Mouse (Mus musculus) CH12.LX (cell line): ENCODE results near the gene Rfxank. TPM values are rescaled to one million over a fixed set of nuclear protein-coding genes. Genes with fewer than 3 reads are reported as not detected.

Experiments
- DNase-seq: peaks from one replicate; pipeline ENCODE4 v3.0.0-alpha.2; 2013; ENCODE audit errors: extremely low read depth
- H3K27ac ChIP-seq: 2 replicates; pipeline ENCODE4 v1.5.1; 2012; ENCODE audit warnings: low read depth, mild to moderate bottlenecking, control low read depth, moderate library complexity; ENCODE audit not compliant: insufficient read depth
- H3K27me3 ChIP-seq: replicated peaks from 2 replicates; pipeline ENCODE3; 2012; ENCODE audit warnings: inconsistent platforms
- H3K36me3 ChIP-seq, 2 experiments: replicated peaks in 1 of 2; 2 replicates each; pipeline versions ENCODE3 to v1.6.1; 2012; ENCODE audit warnings: inconsistent platforms in 1 of 2, low read length in 1 of 2, mild to moderate bottlenecking in 1 of 2, mixed read lengths in 1 of 2, moderate library complexity in 1 of 2; ENCODE audit not compliant: control insufficient read depth in 1 of 2, insufficient read depth in 1 of 2
- H3K4me1 ChIP-seq, 2 experiments: 2 replicates each; pipeline ENCODE4 v1.6.1; 2012; ENCODE audit warnings: inconsistent platforms in 1 of 2, moderate library complexity in 1 of 2; ENCODE audit not compliant: insufficient read depth in 2 of 2, control insufficient read depth in 1 of 2
- H3K4me2 ChIP-seq: 2 replicates; pipeline ENCODE4 v1.6.1; 2012; ENCODE audit warnings: low read depth, mild to moderate bottlenecking, control low read depth; ENCODE audit not compliant: poor library complexity, insufficient read depth, severe bottlenecking
- H3K4me3 ChIP-seq, 3 experiments: fragments of 150-350 bp in 1 of 3; sonication (generic) in 1 of 3; replicated peaks in 1 of 3; 2 replicates each; pipeline versions ENCODE3 to v1.5.1; 2011 to 2012; ENCODE audit warnings: low read depth in 2 of 3, low read length in 2 of 3, mild to moderate bottlenecking in 2 of 3, moderate library complexity in 2 of 3, control low read depth in 1 of 3, improper control_type of control experiment in 1 of 3, inconsistent platforms in 1 of 3, mixed read lengths in 1 of 3; ENCODE audit not compliant: poor library complexity in 1 of 3
- H3K79me2 ChIP-seq: replicated peaks from 2 replicates; pipeline ENCODE4 v1.6.1; 2012; ENCODE audit warnings: mild to moderate bottlenecking, moderate library complexity; ENCODE audit not compliant: control insufficient read depth, poor library complexity, insufficient read depth, severe bottlenecking; ENCODE audit errors: extremely low read depth
- H3K9ac ChIP-seq: 2 replicates; pipeline ENCODE4 v1.6.1; 2012; ENCODE audit warnings: low read depth, mild to moderate bottlenecking, control low read depth, moderate library complexity; ENCODE audit not compliant: insufficient read depth
- H3K9me3 ChIP-seq: replicated peaks from 2 replicates; pipeline ENCODE3; 2012; ENCODE audit warnings: low read length, inconsistent platforms, mixed read lengths
- BHLHE40 ChIP-seq: IDR thresholded peaks from 2 replicates; pipeline ENCODE4 v1.6.1; 2011; ENCODE audit warnings: mild to moderate bottlenecking, low read depth, low read length, improper control_type of control experiment
- CHD1 ChIP-seq: IDR thresholded peaks from 2 replicates; pipeline ENCODE4 v1.6.1; 2012; ENCODE audit warnings: low read depth, low read length, improper control_type of control experiment, inconsistent platforms
- CHD2 ChIP-seq: IDR thresholded peaks from 2 replicates; pipeline ENCODE4 v1.6.1; 2011; ENCODE audit warnings: low read length, improper control_type of control experiment
- CTCF ChIP-seq, 2 experiments: IDR thresholded peaks in 1 of 2; conservative IDR thresholded peaks in 1 of 2; 2 replicates each; pipeline ENCODE4 v1.5.1; 2011 to 2012; ENCODE audit warnings: low read depth in 2 of 2, low read length in 2 of 2, improper control_type of control experiment in 1 of 2, inconsistent platforms in 1 of 2, mild to moderate bottlenecking in 1 of 2, moderate library complexity in 1 of 2
- E2F4 ChIP-seq: IDR thresholded peaks from 2 replicates; pipeline ENCODE4 v1.6.1; 2011; ENCODE audit warnings: low read depth, low read length, improper control_type of control experiment; ENCODE audit not compliant: insufficient replicate concordance
- ELF1 ChIP-seq: IDR thresholded peaks from 2 replicates; pipeline ENCODE4 v1.6.1; 2014; ENCODE audit warnings: low read depth, mild to moderate bottlenecking, inconsistent platforms, low read length, improper control_type of control experiment
- EP300 ChIP-seq: IDR thresholded peaks from 2 replicates; pipeline ENCODE4 v1.6.1; 2011; ENCODE audit warnings: low read length, improper control_type of control experiment
- ETS1 ChIP-seq: conservative IDR thresholded peaks from 2 replicates; pipeline ENCODE4 v1.6.1; 2012; ENCODE audit warnings: low read depth, mild to moderate bottlenecking, inconsistent platforms, low read length, improper control_type of control experiment, moderate library complexity
- GABPA ChIP-seq: IDR thresholded peaks from 2 replicates; pipeline ENCODE4 v1.6.1; 2012; ENCODE audit warnings: low read depth, low read length, improper control_type of control experiment, inconsistent platforms; ENCODE audit not compliant: insufficient replicate concordance
- HCFC1 ChIP-seq: IDR thresholded peaks from 2 replicates; pipeline ENCODE4 v1.6.1; 2012; ENCODE audit warnings: low read depth, mild to moderate bottlenecking, inconsistent platforms, low read length, improper control_type of control experiment
- IRF4 ChIP-seq: IDR thresholded peaks from 2 replicates; pipeline ENCODE4 v1.6.1; 2014; ENCODE audit warnings: low read depth, mild to moderate bottlenecking, inconsistent platforms, low read length, improper control_type of control experiment
- JUN ChIP-seq: IDR thresholded peaks from 2 replicates; pipeline ENCODE4 v1.6.1; 2011; ENCODE audit warnings: low read depth, mild to moderate bottlenecking, low read length, improper control_type of control experiment, moderate library complexity; ENCODE audit not compliant: insufficient read depth
- JUND ChIP-seq: conservative IDR thresholded peaks from 2 replicates; pipeline ENCODE4 v1.6.1; 2011; ENCODE audit warnings: low read depth, low read length, improper control_type of control experiment
- KAT2A ChIP-seq: IDR thresholded peaks from 2 replicates; pipeline ENCODE4 v1.6.1; 2012; ENCODE audit warnings: low read length, improper control_type of control experiment, inconsistent platforms; ENCODE audit not compliant: insufficient replicate concordance
- MAFK ChIP-seq: IDR thresholded peaks from 2 replicates; pipeline ENCODE4 v1.6.1; 2011; ENCODE audit warnings: low read length, improper control_type of control experiment; ENCODE audit not compliant: insufficient replicate concordance
- MAX ChIP-seq: IDR thresholded peaks from 2 replicates; pipeline ENCODE4 v1.6.1; 2011; ENCODE audit warnings: low read length, improper control_type of control experiment
- MAZ ChIP-seq: IDR thresholded peaks from 2 replicates; pipeline ENCODE4 v1.6.1; 2012; ENCODE audit warnings: low read depth, mild to moderate bottlenecking, inconsistent platforms, low read length, improper control_type of control experiment, moderate library complexity
- MEF2A ChIP-seq: IDR thresholded peaks from 2 replicates; pipeline ENCODE4 v1.6.1; 2014; ENCODE audit warnings: low read depth, mild to moderate bottlenecking, inconsistent platforms, low read length, improper control_type of control experiment, borderline replicate concordance
- MXI1 ChIP-seq: IDR thresholded peaks from 2 replicates; pipeline ENCODE4 v1.6.1; 2011; ENCODE audit warnings: mild to moderate bottlenecking, low read depth, low read length, improper control_type of control experiment
- MYC ChIP-seq: IDR thresholded peaks from 2 replicates; pipeline ENCODE4 v1.6.1; 2011; ENCODE audit warnings: low read depth, mild to moderate bottlenecking, improper control_type of control experiment, low read length
- NELFE ChIP-seq: IDR thresholded peaks from 2 replicates; pipeline ENCODE4 v1.6.1; 2011; ENCODE audit warnings: low read depth, low read length, improper control_type of control experiment
- NRF1 ChIP-seq: IDR thresholded peaks from 2 replicates; pipeline ENCODE4 v1.6.1; 2014; ENCODE audit warnings: low read depth, mild to moderate bottlenecking, inconsistent platforms, low read length, improper control_type of control experiment, moderate library complexity
- PAX5 ChIP-seq: IDR thresholded peaks from 2 replicates; pipeline ENCODE4 v1.6.1; 2012; ENCODE audit warnings: low read length, inconsistent platforms, mixed read lengths
- POLR2A ChIP-seq: IDR thresholded peaks from 2 replicates; pipeline ENCODE4 v1.6.1; 2011; ENCODE audit warnings: low read depth, mild to moderate bottlenecking, improper control_type of control experiment, low read length
- POLR2AphosphoS2 ChIP-seq: IDR thresholded peaks from 2 replicates; pipeline ENCODE4 v1.6.1; 2011; ENCODE audit warnings: low read depth, low read length, improper control_type of control experiment
- RAD21 ChIP-seq: IDR thresholded peaks from 2 replicates; pipeline ENCODE4 v1.6.1; 2011; ENCODE audit warnings: low read depth, mild to moderate bottlenecking, low read length, improper control_type of control experiment, moderate library complexity
- RCOR1 ChIP-seq: conservative IDR thresholded peaks from 2 replicates; pipeline ENCODE4 v1.6.1; 2012; ENCODE audit warnings: low read depth, mild to moderate bottlenecking, inconsistent platforms, low read length, improper control_type of control experiment
- SIN3A ChIP-seq: IDR thresholded peaks from 2 replicates; pipeline ENCODE4 v1.6.1; 2012; ENCODE audit warnings: low read length, improper control_type of control experiment, inconsistent platforms
- SMC3 ChIP-seq: IDR thresholded peaks from 2 replicates; pipeline ENCODE4 v1.6.1; 2011; ENCODE audit warnings: low read depth, low read length, improper control_type of control experiment
- TBP ChIP-seq: conservative IDR thresholded peaks from 2 replicates; pipeline ENCODE4 v1.6.1; 2011; ENCODE audit warnings: low read depth, low read length, improper control_type of control experiment
- TCF12 ChIP-seq: IDR thresholded peaks from 2 replicates; pipeline ENCODE4 v1.6.1; 2014; ENCODE audit warnings: low read depth, mild to moderate bottlenecking, inconsistent platforms, low read length, improper control_type of control experiment
- UBTF ChIP-seq: IDR thresholded peaks from 2 replicates; pipeline ENCODE4 v1.6.1; 2012; ENCODE audit warnings: low read depth, mild to moderate bottlenecking, inconsistent platforms, low read length, improper control_type of control experiment, moderate library complexity
- USF1 ChIP-seq: IDR thresholded peaks from 2 replicates; pipeline ENCODE4 v1.6.1; 2014; ENCODE audit warnings: low read depth, mild to moderate bottlenecking, inconsistent platforms, low read length, improper control_type of control experiment
- USF2 ChIP-seq: conservative IDR thresholded peaks from 2 replicates; pipeline ENCODE4 v1.6.1; 2011; ENCODE audit warnings: low read depth, low read length, improper control_type of control experiment
- ZC3H11A ChIP-seq: IDR thresholded peaks from 2 replicates; pipeline ENCODE4 v1.6.1; 2012; ENCODE audit warnings: low read depth, mild to moderate bottlenecking, inconsistent platforms, low read length, improper control_type of control experiment
- ZKSCAN1 ChIP-seq: IDR thresholded peaks from 2 replicates; pipeline ENCODE4 v1.6.1; 2012; ENCODE audit warnings: low read depth, inconsistent platforms, low read length, improper control_type of control experiment, borderline replicate concordance
- ZMIZ1 ChIP-seq: IDR thresholded peaks from 2 replicates; pipeline ENCODE4 v1.6.1; 2012; ENCODE audit warnings: low read depth, mild to moderate bottlenecking, inconsistent platforms, low read length, improper control_type of control experiment
- ZNF384 ChIP-seq: IDR thresholded peaks from 2 replicates; pipeline ENCODE4 v1.6.1; 2012; ENCODE audit warnings: low read depth, low read length, improper control_type of control experiment, inconsistent platforms
- dilution Hi-C: fragments of 300-500 bp; cut with MboI; formaldehyde crosslinking; loops from 2 replicates; pipeline ENCODE4 v1.14.3; 2020; ENCODE audit warnings: low sequenced_read_pairs; ENCODE audit not compliant: extremely low pct_unique_long_range_greater_than_20kb, extremely low pct_ligation_motif_present
- in situ Hi-C: fragments of 300-500 bp; cut with MboI; formaldehyde crosslinking; loops from 3 replicates; pipeline ENCODE4 v1.14.3; 2019; ENCODE audit warnings: low sequenced_read_pairs, low pct_ligation_motif_present, low pct_unique_long_range_greater_than_20kb, mixed read lengths
- polyA plus RNA-seq: library from polyadenylated mRNA; unstranded; fragments of >175 nt; gene quantifications from 2 replicates; pipeline ENCODE4 v1.2.1, GENCODE M21; 2012; ENCODE audit warnings: low read depth; ENCODE audit not compliant: insufficient read length
- total RNA-seq, 2 experiments: library from RNA; depleted of rRNA; stranded (reverse); fragments of 300-350 nt in 1 of 2; fragments of >200 nt in 1 of 2; gene quantifications; 2 replicates each; pipeline ENCODE4 v1.2.3; 2012 to 2014

Gene Rfxank
- total and polyA plus RNA-seq, 3 experiments: 12.3 to 17.2 (median 13.4) TPM

- peak within 1 kb of the TSS; percentile 76 to 89 (median 77) for H3K4me3 ChIP-seq
- TF ChIP-seq ELF1: peak; percentile 97
- no peak for TF ChIP-seq MAFK
- TF ChIP-seq GABPA: no peak
- peak; percentile 94 for TF ChIP-seq SIN3A
- TF ChIP-seq SMC3: no peak; the same call in 1 of the 2 replicates
- peak; percentile 91 for TF ChIP-seq MYC
- peak; percentile 32; the same call in 1 of the 2 replicates for TF ChIP-seq E2F4
- TF ChIP-seq POLR2A: peak; percentile 94
- TF ChIP-seq EP300: no peak
- TF ChIP-seq HCFC1: peak; percentile 75
- no peak for TF ChIP-seq UBTF
- TF ChIP-seq ETS1: no peak
- 0 out of 4 replicates have a peak, but pooled peaks of 1 of the 2 experiments have one; percentile 4 for TF ChIP-seq CTCF (conservative IDR thresholded peaks at IDR 0.05 in 1 of 2, IDR thresholded peaks at IDR 0.05 in 1 of 2; ENCODE audit: low read depth in 2 of 2, low read length in 2 of 2)
- no peak for TF ChIP-seq JUND
- TF ChIP-seq ZKSCAN1: no peak
- 0 out of 2 replicates have a peak, but pooled peaks have one; percentile 12 for TF ChIP-seq TBP
- peak; percentile 87 for TF ChIP-seq MAX
- peak; percentile 49; the same call in 1 of the 2 replicates for TF ChIP-seq ZMIZ1
- 0 out of 2 replicates have a peak, but pooled peaks have one; percentile 38 for TF ChIP-seq KAT2A
- TF ChIP-seq MEF2A: 0 out of 2 replicates have a peak, but pooled peaks have one; percentile 30
- peak; percentile 40 for TF ChIP-seq MAZ
- TF ChIP-seq POLR2AphosphoS2: peak; percentile 71; the same call in 1 of the 2 replicates
- TF ChIP-seq JUN: no peak
- no peak for TF ChIP-seq ZC3H11A
- no peak for TF ChIP-seq USF2
- TF ChIP-seq RAD21: no peak
- TF ChIP-seq IRF4: peak; percentile 17; the same call in 1 of the 2 replicates
- no peak for TF ChIP-seq RCOR1
- TF ChIP-seq USF1: no peak
- peak; percentile 64 for TF ChIP-seq TCF12
- TF ChIP-seq PAX5: no peak
- TF ChIP-seq BHLHE40: peak; percentile 43; the same call in 1 of the 2 replicates
- TF ChIP-seq NELFE: peak; percentile 77
- no peak for TF ChIP-seq ZNF384
- TF ChIP-seq CHD2: no peak; the same call in 1 of the 2 replicates
- TF ChIP-seq MXI1: peak; percentile 93
- TF ChIP-seq NRF1: peak; percentile 90
- no peak for TF ChIP-seq CHD1
- dilution Hi-C loops (no loop called here), in situ Hi-C loops (loop anchor here (5.0 kb wide), 1 partner anchor 36 kb away; no protein-coding TSS in a partner anchor)
- peaks cover 35 to 48% of the 10 kb centered on the region in 2 experiments for H3K36me3 ChIP-seq
- peak within 1 kb of the TSS; percentile 87 for H3K9ac ChIP-seq
- no peaks in the 10 kb centered on the region for H3K9me3 ChIP-seq
- H3K79me2 ChIP-seq: peaks cover 14% of the 10 kb centered on the region
- peak; percentile 92 for DNase-seq
- peak within 1 kb of the TSS; percentile 65 for H3K4me2 ChIP-seq
- H3K4me1 ChIP-seq: peaks cover 10 to 46% of the 10 kb centered on the region in 2 experiments; a peak in 3 of 4 replicates
- peak within 1 kb of the TSS; percentile 37 for H3K27ac ChIP-seq
- H3K27me3 ChIP-seq: no peaks in the 10 kb centered on the region
These were observed 7.6 kb downstream of the Rfxank start, which contains the start of gene Nr2c2ap for GRCm38 (mm10) chr8:70131166-70131883. Nr2c2ap (plus strand) TSS chr8:70131333.
